Mouse (Mus musculus) kidney, embryonic 14.5 days (tissue): Measurements from ENCODE around the gene Adarb1. TPM values are rescaled to one million over a fixed set of nuclear protein-coding genes. Genes with fewer than 3 reads are reported as not detected.

Source experiments
- ATAC-seq: fragments of 200-750 bp; cut with Nextera tagmentation; 2 replicates; pipeline ENCODE4 v1.8.0; 2017; ENCODE audit warnings: moderate number of reproducible peaks, mild to moderate bottlenecking, moderate TSS enrichment, moderate library complexity; ENCODE audit not compliant: low FRiP score, low TSS enrichment
- H3K27ac ChIP-seq: fragments of 300-500 bp; sonication (generic); 2 replicates; pipeline ENCODE4 v1.5.1; 2014; ENCODE audit warnings: low read depth, mild to moderate bottlenecking, low read length, moderate library complexity, mixed read lengths
- H3K27me3 ChIP-seq: fragments of 300-500 bp; sonication (generic); 2 replicates; pipeline ENCODE4 v1.6.1; 2014; ENCODE audit warnings: mild to moderate bottlenecking, low read length; ENCODE audit not compliant: control insufficient read depth, insufficient read depth
- H3K36me3 ChIP-seq: fragments of 300-500 bp; sonication (generic); 2 replicates; pipeline ENCODE4 v1.6.1; 2014; ENCODE audit warnings: low read length, mixed read lengths; ENCODE audit not compliant: control insufficient read depth, insufficient read depth
- H3K4me1 ChIP-seq: fragments of 300-500 bp; sonication (generic); 2 replicates; pipeline ENCODE4 v1.6.1; 2014; ENCODE audit warnings: low read length, mixed read lengths; ENCODE audit not compliant: control insufficient read depth, insufficient read depth
- H3K4me2 ChIP-seq: fragments of 300-500 bp; sonication (generic); replicated peaks from 2 replicates; pipeline ENCODE4 v1.6.1; 2014; ENCODE audit warnings: low read depth, mild to moderate bottlenecking, low read length
- H3K4me3 ChIP-seq: fragments of 300-500 bp; sonication (generic); 2 replicates; pipeline ENCODE4 v1.5.1; 2014; ENCODE audit warnings: mild to moderate bottlenecking, low read length
- H3K9ac ChIP-seq: fragments of 300-500 bp; sonication (generic); 2 replicates; pipeline ENCODE4 v1.6.1; 2014; ENCODE audit warnings: low read depth, mild to moderate bottlenecking, low read length, moderate library complexity
- H3K9me3 ChIP-seq: fragments of 300-500 bp; sonication (generic); 2 replicates; pipeline ENCODE4 v1.6.1; 2016; ENCODE audit warnings: low read length; ENCODE audit not compliant: control insufficient read depth
- WGBS: fragments of 180-500 bp; shearing (Covaris S2); extraction: QIAGEN DNeasy Blood & Tissue Kit; methylation state at CpG from one replicate; pipeline ENCODE4 v1.1.7; 2014; 5-methylcytosine and 5-hydroxymethylcytosine counted together
- polyA plus RNA-seq: library from polyadenylated mRNA; unstranded; fragments of >200 nt; fragmentation: Nextera tagmentation; extraction: Ambion mirVana; gene quantifications from 2 replicates; pipeline ENCODE4 v1.2.1, GENCODE M21; 2014

The Adarb1 gene
- polyA plus RNA-seq, 1 experiment from 2014 or later = 7.3 TPM

DNA sequence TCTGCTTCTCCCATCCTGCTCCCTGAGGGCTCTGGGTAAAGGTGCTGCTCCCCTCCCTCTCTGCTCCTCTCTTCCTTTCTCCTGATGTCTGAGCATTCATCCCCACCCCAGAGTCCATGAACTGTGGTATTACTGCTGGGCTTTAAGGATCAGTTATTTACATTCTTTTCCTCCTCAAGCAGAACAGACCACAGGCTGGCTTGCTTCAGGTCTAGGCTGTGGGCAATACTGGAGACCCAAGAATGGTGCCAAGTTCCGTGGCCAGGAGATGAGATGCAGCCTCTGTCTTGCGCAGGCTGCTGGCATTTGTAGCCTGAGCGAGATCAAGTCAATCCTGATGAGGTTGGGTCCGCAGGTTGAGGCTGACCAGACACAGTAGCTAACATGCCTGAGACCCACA is 33.8 kb upstream of the Adarb1 start:
- Histone ChIP-seq H3K9me3 (no peaks in the 10 kb centered on the region), H3K36me3 (no peaks in the 10 kb centered on the region), H3K27me3 (no peaks in the 10 kb centered on the region), H3K4me3 (no peak overlapping the region), H3K4me2 (no peak overlapping the region), H3K9ac (no peak overlapping the region), H3K27ac (no peak overlapping the region), H3K4me1 (peaks cover 18% of the 10 kb centered on the region)
- WGBS = 90% methylated on average over 4 of the region's 4 CpGs
- no peak for ATAC-seq

DNA sequence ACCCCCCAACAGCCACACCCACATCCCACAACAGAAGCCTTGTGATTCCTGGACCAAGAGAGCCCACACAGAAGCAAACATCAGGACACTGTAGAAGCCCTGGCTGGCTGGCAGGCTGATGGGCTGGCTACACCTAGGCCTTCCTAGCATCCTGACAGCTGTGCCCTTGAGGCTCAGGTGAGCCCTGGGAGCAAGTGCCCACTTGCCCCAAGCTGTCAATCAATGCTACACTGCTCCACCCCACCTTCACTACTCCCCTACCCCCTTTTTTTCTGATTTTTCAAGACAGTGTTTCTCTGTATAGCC is 32.0 kb upstream of the Adarb1 start:
- H3K4me1 ChIP-seq = peaks cover 18% of the 10 kb centered on the region
- no peak overlapping the region for H3K27ac ChIP-seq
- ATAC-seq = no peak

DNA sequence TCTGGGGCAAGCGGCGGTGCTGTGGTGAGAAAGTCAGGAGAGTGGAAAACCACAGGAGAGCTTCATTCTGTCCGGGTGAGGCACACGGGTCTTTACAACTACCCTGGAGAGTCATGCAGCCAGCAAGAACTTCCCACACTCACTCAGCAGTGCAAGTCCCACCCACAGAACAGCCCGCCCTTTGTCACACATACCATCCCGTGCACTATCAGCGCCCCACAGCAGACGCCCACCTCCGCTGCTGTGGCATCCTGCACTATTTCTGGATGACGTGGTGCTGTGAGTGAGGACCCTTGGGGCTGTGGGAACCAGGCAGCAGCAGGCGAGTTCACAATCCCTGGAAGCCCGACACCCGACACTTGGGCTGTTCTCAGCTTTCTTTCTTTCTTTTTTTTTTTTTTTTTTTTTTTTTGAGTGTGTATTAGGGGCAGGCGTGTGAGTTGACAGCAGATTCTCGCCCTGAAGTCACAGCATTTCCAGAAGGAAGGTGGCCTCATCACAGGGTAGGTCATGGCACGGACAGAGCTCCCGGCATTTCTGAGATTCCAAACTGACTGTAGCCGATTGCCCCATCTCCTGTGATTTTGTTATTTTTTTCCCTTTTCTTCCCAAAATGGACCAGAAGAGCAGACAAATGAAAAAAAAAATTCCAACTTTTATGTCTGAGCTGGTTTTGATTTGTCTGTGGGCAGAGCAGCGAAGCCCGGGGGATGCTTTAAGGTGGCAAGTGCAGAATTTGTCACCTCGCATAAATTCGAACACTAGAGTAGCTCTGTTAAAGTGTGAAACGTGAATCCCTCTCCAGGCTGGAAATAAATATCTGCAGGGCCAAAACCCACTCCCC is 31.5 kb upstream of the Adarb1 start:
- ATAC-seq = peak; percentile 67
- Histone ChIP-seq H3K4me3 (peak overlapping the region; percentile 25), H3K36me3 (no peaks in the 10 kb centered on the region), H3K27me3 (no peaks in the 10 kb centered on the region), H3K4me2 (peak overlapping the region; percentile 47), H3K9me3 (0 out of 2 replicates have a peak, but pooled peaks cover 8% of the 10 kb centered on the region), H3K9ac (no peak overlapping the region), H3K27ac (no peak overlapping the region), H3K4me1 (peaks cover 18% of the 10 kb centered on the region)
- 13% methylated on average over 23 of the region's 23 CpGs for WGBS

More for the DNA sequence above, 32.0 kb upstream of the Adarb1 start:
- Histone ChIP-seq H3K4me3 (no peak overlapping the region), H3K9ac (no peak overlapping the region), H3K4me2 (no peak overlapping the region), H3K36me3 (no peaks in the 10 kb centered on the region), H3K9me3 (0 out of 2 replicates have a peak, but pooled peaks cover 2% of the 10 kb centered on the region), H3K27me3 (no peaks in the 10 kb centered on the region)

DNA sequence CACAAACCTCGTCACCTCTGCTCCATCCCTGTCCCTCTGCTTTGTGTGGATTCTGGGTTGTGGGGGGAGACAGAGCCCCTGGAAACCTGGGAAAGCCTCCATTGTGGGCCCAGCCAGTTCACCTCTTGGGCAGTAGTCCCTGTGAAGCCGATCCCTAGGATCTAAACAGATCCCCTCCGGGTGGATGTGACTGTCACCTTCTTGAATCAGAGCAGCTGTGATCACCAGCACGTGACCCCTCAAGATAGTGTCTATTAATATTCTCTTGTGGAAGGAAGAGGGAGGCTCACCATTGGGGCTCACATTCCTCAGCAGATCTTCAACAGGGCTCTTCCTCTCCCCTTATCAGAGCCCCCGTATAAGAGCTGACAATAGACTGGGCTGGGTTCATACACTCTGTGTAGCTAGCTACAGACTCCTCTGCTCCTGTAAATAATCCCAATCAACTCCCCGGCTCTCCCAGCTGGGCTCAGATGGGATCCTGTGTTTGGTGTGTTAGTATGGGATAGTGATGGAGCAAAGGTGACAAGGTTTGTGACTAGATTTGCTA is 30.7 kb upstream of the Adarb1 start:
- no peaks in the 10 kb centered on the region for H3K36me3 ChIP-seq
- ATAC-seq = no peak
- H3K4me2 ChIP-seq = peak overlapping the region; percentile 47
- no peaks in the 10 kb centered on the region for H3K27me3 ChIP-seq
- peak overlapping the region; percentile 25; the same call in 1 of the 2 replicates for H3K4me3 ChIP-seq
- H3K4me1 ChIP-seq = peaks cover 18% of the 10 kb centered on the region
- H3K27ac ChIP-seq = no peak overlapping the region
- 0 out of 2 replicates have a peak, but pooled peaks cover 8% of the 10 kb centered on the region for H3K9me3 ChIP-seq
- 38% methylated on average over 6 of the region's 6 CpGs for WGBS
- H3K9ac ChIP-seq = no peak overlapping the region

DNA sequence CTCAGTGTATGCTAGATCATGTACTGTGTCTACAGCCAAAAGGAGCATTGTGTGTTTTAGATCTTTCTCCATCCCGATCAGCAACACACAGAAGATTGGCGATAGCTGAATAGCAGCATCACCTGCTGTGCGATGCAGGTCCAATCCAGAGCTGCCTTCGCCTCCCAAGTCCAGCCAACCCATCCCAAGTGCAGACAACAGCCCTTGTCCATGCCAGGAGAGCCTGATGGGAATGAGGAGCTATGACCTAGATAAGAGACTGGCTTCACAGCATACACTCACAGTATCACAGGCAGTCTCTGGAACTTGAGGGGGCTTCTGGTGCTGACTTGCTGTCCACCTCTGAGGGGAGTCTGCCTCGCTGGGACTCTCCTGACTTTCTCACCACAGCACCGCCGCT is 30.1 kb upstream of the Adarb1 start:
- WGBS = 88% methylated on average over 7 of the region's 7 CpGs
- Histone ChIP-seq H3K4me3 (no peak overlapping the region), H3K9ac (no peak overlapping the region), H3K4me2 (no peak overlapping the region), H3K27ac (no peak overlapping the region), H3K27me3 (no peaks in the 10 kb centered on the region), H3K9me3 (0 out of 2 replicates have a peak, but pooled peaks cover 8% of the 10 kb centered on the region), H3K36me3 (no peaks in the 10 kb centered on the region), H3K4me1 (peaks cover 18% of the 10 kb centered on the region)
- ATAC-seq = no peak

DNA sequence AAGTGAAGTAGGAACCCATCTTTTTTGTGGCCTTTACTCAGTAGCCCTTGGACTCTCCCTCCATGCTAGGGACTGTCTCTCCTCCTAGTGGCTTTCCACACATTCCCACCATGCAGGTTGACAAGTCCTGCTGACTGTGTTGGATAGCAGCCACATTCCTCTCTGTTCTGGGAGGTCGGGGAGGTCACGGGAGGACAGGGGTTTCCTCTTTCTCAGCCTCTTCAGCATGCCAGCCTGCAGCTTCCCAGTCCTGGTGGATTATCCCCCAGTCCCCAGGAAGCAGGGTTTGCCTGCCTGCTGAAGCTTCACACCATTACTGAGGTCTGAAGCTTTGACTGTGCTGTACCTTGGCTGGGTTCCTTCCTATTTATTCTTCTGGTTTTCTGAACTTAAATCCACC is 29.7 kb upstream of the Adarb1 start:
- no peak for ATAC-seq
- Histone ChIP-seq H3K4me2 (no peak overlapping the region), H3K27ac (no peak overlapping the region), H3K9ac (no peak overlapping the region), H3K36me3 (no peaks in the 10 kb centered on the region), H3K9me3 (0 out of 2 replicates have a peak, but pooled peaks cover 8% of the 10 kb centered on the region), H3K4me1 (peaks cover 18% of the 10 kb centered on the region), H3K27me3 (no peaks in the 10 kb centered on the region), H3K4me3 (no peak overlapping the region)
- WGBS = 5% methylated on average over 2 of the region's 2 CpGs

DNA sequence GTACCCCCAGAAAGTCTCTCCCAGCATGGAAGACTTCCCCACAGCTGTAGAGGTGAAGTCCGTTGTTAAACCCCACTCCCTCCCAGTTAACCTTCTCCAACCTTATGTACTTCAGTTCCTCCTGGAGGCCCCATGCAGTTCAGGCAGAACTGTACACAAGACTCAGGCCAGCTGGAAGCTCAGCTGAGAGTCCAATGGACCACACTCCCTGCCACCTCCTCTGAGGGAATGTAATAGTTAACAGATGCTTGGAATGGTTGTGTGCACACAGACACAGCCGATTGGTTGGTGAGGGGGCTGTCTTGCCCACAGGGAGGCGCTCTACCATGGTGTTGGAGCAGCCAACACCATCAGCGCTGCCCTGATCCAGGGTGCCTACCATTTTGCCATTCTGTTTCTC is 24.2 kb upstream of the Adarb1 start:
- no peak overlapping the region for H3K27ac ChIP-seq
- H3K27me3 ChIP-seq = no peaks in the 10 kb centered on the region
- ATAC-seq = no peak
- no peaks in the 10 kb centered on the region for H3K36me3 ChIP-seq
- 0 out of 2 replicates have a peak, but pooled peaks cover 8% of the 10 kb centered on the region for H3K9me3 ChIP-seq
- no peak overlapping the region for H3K4me2 ChIP-seq
- 80% methylated on average over 4 of the region's 4 CpGs for WGBS
- H3K9ac ChIP-seq = no peak overlapping the region
- H3K4me1 ChIP-seq = peaks cover 13% of the 10 kb centered on the region
- H3K4me3 ChIP-seq = no peak overlapping the region

DNA sequence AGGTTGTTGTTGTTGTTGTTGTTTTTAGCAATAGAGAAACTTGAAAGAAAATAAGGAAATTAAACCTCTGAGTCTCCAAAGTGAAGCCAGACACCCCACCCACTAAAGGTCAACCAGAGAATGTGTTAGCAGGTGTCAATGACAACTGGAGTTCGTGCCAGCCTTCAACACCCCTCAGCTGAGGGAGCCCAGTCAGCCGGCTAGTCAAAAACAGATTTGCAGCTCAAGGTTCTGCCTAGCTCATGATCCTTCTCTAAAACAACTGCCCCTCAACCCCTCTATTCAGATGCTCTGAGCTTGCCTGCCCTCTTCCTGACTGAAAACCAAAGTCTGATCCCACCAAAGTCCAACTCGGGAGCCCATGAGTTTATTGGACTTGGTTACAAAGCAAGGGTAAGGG is 23.7 kb upstream of the Adarb1 start:
- H3K4me3 ChIP-seq = no peak overlapping the region
- no peak overlapping the region for H3K4me2 ChIP-seq
- H3K27ac ChIP-seq = no peak overlapping the region
- 54% methylated on average over 3 of the region's 3 CpGs for WGBS
- H3K9me3 ChIP-seq = 0 out of 2 replicates have a peak, but pooled peaks cover 8% of the 10 kb centered on the region
- peaks cover 13% of the 10 kb centered on the region for H3K4me1 ChIP-seq
- no peak overlapping the region for H3K9ac ChIP-seq
- no peaks in the 10 kb centered on the region for H3K36me3 ChIP-seq
- no peaks in the 10 kb centered on the region for H3K27me3 ChIP-seq
- no peak for ATAC-seq
